Mouse (Mus musculus) G1E (cell line): ENCODE results near the gene Zdhhc15.

Source experiments
- CTCF ChIP-seq: IDR thresholded peaks from 2 replicates; pipeline ENCODE4 v1.5.1; 2012; ENCODE audit warnings: low read depth, low read length, inconsistent platforms, mixed read lengths
- TAL1 ChIP-seq: conservative IDR thresholded peaks from 2 replicates; pipeline ENCODE4 v1.6.1; 2012; ENCODE audit warnings: low read depth, low read length, inconsistent platforms, mixed read lengths

GRCm38 (mm10) chrX:104573946-104574345 lies 96.9 kb downstream of the Zdhhc15 start:
- TF ChIP-seq CTCF = no peak
- no peak for TF ChIP-seq TAL1
